Mouse (Mus musculus): ENCODE results near the gene Klhl26.

- no peak for TF ChIP-seq POLR2A (IDR thresholded peaks at IDR 0.05; ENCODE audit: borderline replicate concordance, insufficient read depth, low read length)
- TF ChIP-seq CTCF (IDR thresholded peaks at IDR 0.05; ENCODE audit: borderline replicate concordance, insufficient read depth, low read depth, low read length): no peak
Observed at GRCm38 (mm10) chr8:70504291-70504716, 27.5 kb upstream of the Klhl26 start.

All from cerebellum, adult 2 months (tissue).